Mouse (Mus musculus): ENCODE measurements around the gene Rab8a. TPM values are rescaled to one million over a fixed set of nuclear protein-coding genes. Genes with fewer than 3 reads are reported as not detected.

Gene Rab8a
- polyA plus RNA-seq (2014; fragmentation: Illumina TruSeq; extraction: RNeasy Lipid Tissue Mini Kit (QIAGEN cat#74804); ENCODE audit: low read depth, low replicate concordance), result 48.6 TPM

DNA sequence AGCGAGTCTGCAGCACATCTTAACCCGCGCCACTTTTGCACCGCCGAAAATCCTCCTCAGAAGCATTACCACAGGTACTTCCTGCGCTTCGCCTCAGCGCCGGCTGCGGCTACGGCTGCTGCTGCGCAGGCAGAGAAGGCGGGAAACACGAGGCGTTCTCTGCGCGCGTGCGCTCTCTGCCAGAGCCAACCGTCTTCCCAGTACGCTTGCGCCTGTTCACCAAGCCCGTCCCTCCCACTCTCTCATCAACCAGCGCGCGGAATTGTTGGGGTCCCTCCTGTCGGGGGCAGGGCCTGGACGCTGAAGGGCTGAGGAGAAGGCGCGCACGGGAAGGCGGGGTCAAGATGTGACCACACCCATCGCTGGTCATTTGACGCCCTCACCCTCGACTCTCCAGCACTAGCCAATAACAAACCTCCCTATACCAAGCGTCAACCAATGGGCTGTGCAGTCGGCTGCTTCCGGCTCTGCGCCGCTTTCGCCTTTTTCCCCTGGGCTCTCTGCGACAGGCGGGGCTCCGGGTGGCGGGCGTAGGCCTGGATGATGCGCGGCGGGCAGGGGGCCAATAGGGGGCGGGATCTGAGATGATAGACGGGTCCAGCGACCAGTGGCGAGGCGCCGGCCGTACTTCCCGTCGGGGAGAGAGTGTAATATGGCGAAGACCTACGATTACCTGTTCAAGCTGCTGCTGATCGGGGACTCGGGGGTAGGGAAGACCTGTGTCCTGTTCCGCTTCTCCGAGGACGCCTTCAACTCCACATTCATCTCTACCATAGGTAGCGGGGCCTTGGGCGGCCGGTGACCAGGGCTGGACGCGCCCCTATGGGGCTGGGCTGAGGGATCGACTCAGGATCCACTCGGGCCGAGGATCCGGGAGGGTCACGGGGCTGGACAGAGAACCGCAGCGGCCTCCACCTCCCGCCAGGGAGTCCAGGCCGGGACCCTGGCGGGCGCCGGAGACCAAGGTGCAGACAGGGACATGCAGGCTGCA, at the start of gene Rab8a:
TSS of gene Rab8a (plus strand) at position 494 of the 991 bp plus-strand sequence.

DNA sequence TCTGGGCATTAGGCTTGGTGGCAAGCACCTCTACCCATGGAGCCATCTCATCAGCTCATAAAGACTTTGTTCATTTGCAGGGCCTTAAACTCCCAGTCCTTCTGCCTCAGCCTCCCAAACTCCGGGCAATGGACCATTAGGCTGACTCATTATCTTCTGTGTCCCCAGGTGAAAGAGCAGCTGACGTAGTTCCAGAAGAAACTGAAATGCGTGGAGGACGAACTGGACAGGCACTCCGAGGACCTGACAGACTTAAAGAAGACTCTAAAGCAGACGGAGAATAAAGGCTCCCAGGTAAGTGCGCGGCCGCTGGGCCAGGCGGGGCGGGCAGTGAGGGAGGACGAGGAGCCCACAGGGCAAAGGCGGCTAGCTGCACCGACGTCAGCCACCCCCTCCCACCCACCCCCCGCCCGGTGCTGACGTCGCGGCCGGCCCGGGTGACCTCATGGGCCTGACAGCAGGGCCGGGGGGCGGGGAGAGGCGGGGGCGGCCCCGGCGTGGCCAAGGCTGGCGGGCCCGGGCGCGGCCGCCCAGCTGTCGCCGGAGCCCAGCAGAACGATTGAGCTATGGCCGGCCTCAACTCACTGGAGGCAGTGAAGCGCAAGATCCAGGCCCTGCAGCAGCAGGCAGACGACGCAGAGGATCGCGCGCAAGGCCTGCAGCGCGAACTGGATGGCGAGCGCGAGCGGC, 26.1 kb upstream of the Rab8a start, which contains the start of gene Tpm4:
TSS of gene Tpm4 (plus strand) at position 220 of the 690 bp plus-strand sequence.

DNA sequence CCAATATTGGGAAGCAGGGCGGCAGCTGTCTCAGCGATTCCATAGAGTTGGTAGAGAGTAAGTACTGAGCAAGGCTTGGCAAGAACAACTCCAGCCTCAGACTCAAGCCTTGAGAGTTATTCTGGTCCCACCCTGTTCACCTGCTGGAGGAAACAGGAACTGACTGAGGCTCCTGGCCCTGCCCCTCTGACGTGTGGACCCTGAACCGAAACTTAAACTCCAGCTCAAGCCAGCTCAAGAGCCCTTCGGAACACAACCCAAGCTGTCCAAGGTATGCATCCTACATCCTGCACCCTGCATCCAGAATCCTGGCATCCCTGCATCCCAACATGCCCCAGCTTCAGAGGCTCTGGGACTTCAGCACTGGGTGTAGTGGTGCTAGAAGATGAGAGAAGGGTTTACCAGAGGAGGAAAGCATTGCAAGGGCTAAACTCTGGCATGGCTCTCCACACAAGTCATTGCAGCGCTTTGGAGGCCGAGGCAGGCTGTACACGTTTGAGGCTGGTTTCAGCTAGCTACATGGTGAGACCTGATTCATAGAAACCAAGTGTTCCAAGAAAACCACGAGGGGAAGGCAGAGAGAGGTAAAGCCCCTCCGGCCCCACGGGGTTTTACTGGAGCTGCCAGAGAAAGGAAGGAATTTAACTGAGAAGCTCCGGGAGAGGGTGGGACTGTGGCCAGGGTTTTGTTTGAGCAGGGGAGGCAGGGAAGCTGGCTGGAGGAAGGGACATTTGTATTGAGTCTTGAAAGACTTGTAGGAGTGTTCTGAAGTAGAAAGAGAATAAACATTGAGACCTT, 28.6 kb downstream of the Rab8a start, which contains the start of gene Hsh2d:
TSS of gene Hsh2d (plus strand) at position 222 of the 798 bp plus-strand sequence.

DNA sequence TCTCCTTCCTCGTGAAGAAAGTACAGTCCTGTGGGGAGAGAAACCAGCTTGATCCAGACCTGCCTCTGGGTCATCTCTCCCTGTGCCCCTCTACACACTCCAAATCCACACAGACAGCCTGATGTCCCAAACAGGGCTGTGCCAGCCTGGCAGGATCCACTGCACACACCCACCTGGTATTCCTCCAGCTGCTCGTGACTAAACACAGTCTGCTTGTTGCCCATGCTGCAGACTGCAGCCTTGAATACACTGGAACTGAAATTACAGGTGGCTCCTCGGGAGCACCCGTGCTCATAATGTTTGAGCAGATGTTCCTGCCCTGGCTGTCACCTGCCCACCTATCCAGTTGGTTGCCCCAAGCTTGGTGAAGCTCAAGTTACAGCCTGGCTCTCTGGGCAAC, 51.8 kb downstream of the Rab8a start, which contains the start of gene Cib3:
TSS of gene Cib3 (minus strand) at position 87 of the 400 bp plus-strand sequence.

DNA sequence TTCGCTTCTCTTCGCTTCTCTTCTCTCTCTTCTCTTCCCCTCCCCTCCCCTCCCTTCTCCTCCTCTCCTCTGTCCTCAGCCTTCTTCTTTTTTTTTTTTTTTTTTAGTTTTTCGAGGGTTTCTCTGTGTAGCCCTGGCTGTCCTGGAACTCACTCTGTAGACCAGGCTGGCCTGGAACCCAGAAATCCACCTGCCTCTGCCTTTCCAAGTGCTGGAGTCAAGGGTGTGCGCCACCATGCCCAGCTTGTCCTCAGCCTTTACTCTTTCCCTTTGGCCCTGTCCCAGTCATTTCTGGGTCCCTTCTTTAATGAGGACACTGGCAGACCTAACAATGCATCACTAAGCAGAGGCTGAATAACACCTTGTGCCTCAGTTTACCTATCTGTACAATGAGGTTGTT, 52.5 kb downstream of the Rab8a start, which contains the start of gene Gm11034:
TSS of gene Gm11034 (minus strand) at position 101 of the 400 bp plus-strand sequence.

DNA sequence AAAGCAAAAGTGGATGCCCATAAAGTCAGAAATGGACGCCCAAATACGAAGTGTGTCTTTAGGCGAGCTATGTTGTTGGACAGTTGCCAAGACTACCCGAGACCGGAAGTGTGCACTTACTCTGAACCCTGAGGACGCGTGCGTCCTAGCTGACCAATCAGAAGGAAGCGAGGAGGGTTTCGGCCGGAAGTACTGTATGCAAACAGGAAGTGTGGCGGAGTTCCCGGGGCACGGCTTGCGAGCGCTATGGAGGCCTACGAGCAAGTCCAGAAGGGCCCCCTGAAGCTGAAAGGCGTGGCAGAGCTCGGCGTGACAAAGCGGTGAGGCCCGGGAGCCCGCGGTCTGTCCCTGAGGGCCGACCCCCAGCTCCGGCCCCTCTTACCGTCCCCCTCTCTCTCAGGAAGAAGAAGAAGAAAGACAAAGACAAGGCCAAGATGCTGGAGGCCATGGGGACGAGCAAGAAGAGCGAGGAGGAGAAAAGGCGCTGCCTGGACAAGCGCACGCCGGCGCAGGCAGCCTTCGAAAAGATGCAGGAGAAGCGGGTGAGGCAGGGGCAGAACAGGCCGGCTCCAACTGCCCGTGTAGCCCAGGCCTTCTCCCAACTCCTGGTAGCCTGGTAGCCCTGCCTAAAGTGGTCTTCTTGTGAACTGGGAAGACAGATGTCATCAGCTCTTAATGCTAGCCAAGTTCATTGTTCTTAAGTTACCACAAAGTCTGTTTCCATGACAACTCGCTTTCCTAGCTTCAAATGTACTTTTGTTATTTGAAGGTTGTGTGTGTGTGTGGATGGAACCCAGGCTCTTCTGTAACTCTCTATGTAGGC, 58.8 kb downstream of the Rab8a start, which contains the start of gene Fam32a:
TSS of gene Fam32a (plus strand) at position 190 of the 823 bp plus-strand sequence.

Other genes with a start within 250 kb of the Rab8a start
- 21.4 TPM for gene Zfp961, start 210.2 kb upstream of the Rab8a start, polyA plus RNA-seq (2014; fragmentation: Illumina TruSeq; extraction: RNeasy Lipid Tissue Mini Kit (QIAGEN cat#74804); ENCODE audit: low read depth, low replicate concordance)
- gene Cyp4f18, start 151.6 kb upstream of the Rab8a start, polyA plus RNA-seq (2014; fragmentation: Illumina TruSeq; extraction: RNeasy Lipid Tissue Mini Kit (QIAGEN cat#74804); ENCODE audit: low read depth, low replicate concordance), result not detected
- gene Olfr372, start 120.0 kb upstream of the Rab8a start, polyA plus RNA-seq (2014; fragmentation: Illumina TruSeq; extraction: RNeasy Lipid Tissue Mini Kit (QIAGEN cat#74804); ENCODE audit: low read depth, low replicate concordance), result not detected
- gene Olfr373, start 78.0 kb upstream of the Rab8a start, polyA plus RNA-seq (2014; fragmentation: Illumina TruSeq; extraction: RNeasy Lipid Tissue Mini Kit (QIAGEN cat#74804); ENCODE audit: low read depth, low replicate concordance), result not detected
- gene Olfr374, start 54.2 kb upstream of the Rab8a start, polyA plus RNA-seq (2014; fragmentation: Illumina TruSeq; extraction: RNeasy Lipid Tissue Mini Kit (QIAGEN cat#74804); ENCODE audit: low read depth, low replicate concordance), result not detected
- gene Tpm4, start 26.2 kb upstream of the Rab8a start, polyA plus RNA-seq (2014; fragmentation: Illumina TruSeq; extraction: RNeasy Lipid Tissue Mini Kit (QIAGEN cat#74804); ENCODE audit: low read depth, low replicate concordance), result 41.8 TPM
- not detected for gene Hsh2d, start 28.4 kb downstream of the Rab8a start, polyA plus RNA-seq (2014; fragmentation: Illumina TruSeq; extraction: RNeasy Lipid Tissue Mini Kit (QIAGEN cat#74804); ENCODE audit: low read depth, low replicate concordance)
- gene Cib3, start 51.6 kb downstream of the Rab8a start, polyA plus RNA-seq (2014; fragmentation: Illumina TruSeq; extraction: RNeasy Lipid Tissue Mini Kit (QIAGEN cat#74804); ENCODE audit: low read depth, low replicate concordance), result 2.5 TPM
- gene Gm11034, start 52.4 kb downstream of the Rab8a start, polyA plus RNA-seq (2014; fragmentation: Illumina TruSeq; extraction: RNeasy Lipid Tissue Mini Kit (QIAGEN cat#74804); ENCODE audit: low read depth, low replicate concordance), result not detected
- gene Fam32a, start 58.5 kb downstream of the Rab8a start, polyA plus RNA-seq (2014; fragmentation: Illumina TruSeq; extraction: RNeasy Lipid Tissue Mini Kit (QIAGEN cat#74804); ENCODE audit: low read depth, low replicate concordance), result 15.1 TPM
- 11.5 TPM for gene Ap1m1, start 78.8 kb downstream of the Rab8a start, polyA plus RNA-seq (2014; fragmentation: Illumina TruSeq; extraction: RNeasy Lipid Tissue Mini Kit (QIAGEN cat#74804); ENCODE audit: low read depth, low replicate concordance)
- gene Gm10282, start 144.1 kb downstream of the Rab8a start, polyA plus RNA-seq (2014; fragmentation: Illumina TruSeq; extraction: RNeasy Lipid Tissue Mini Kit (QIAGEN cat#74804); ENCODE audit: low read depth, low replicate concordance), result not detected
- gene Klf2, start 157.8 kb downstream of the Rab8a start, polyA plus RNA-seq (2014; fragmentation: Illumina TruSeq; extraction: RNeasy Lipid Tissue Mini Kit (QIAGEN cat#74804); ENCODE audit: low read depth, low replicate concordance), result 2.3 TPM

All from liver, adult 10 weeks (tissue).